Mouse (Mus musculus) thymus, adult 2 months (tissue): ENCODE results near the gene Dclk1.

Source experiments
- CTCF ChIP-seq: fragments of 200-500 bp; IDR thresholded peaks from 2 replicates; pipeline ENCODE4 v1.5.1; 2012; ENCODE audit warnings: mild to moderate bottlenecking, control low read depth, low read length, moderate library complexity, borderline replicate concordance; ENCODE audit not compliant: control insufficient read depth, poor library complexity, insufficient read depth; ENCODE audit errors: extremely low read depth
- POLR2A ChIP-seq: fragments of 200-500 bp; IDR thresholded peaks from 2 replicates; pipeline ENCODE4 v1.6.1; 2012; ENCODE audit warnings: mild to moderate bottlenecking, low read length, control low read depth, moderate library complexity; ENCODE audit not compliant: control insufficient read depth, poor library complexity, insufficient read depth; ENCODE audit errors: extremely low read depth

DNA sequence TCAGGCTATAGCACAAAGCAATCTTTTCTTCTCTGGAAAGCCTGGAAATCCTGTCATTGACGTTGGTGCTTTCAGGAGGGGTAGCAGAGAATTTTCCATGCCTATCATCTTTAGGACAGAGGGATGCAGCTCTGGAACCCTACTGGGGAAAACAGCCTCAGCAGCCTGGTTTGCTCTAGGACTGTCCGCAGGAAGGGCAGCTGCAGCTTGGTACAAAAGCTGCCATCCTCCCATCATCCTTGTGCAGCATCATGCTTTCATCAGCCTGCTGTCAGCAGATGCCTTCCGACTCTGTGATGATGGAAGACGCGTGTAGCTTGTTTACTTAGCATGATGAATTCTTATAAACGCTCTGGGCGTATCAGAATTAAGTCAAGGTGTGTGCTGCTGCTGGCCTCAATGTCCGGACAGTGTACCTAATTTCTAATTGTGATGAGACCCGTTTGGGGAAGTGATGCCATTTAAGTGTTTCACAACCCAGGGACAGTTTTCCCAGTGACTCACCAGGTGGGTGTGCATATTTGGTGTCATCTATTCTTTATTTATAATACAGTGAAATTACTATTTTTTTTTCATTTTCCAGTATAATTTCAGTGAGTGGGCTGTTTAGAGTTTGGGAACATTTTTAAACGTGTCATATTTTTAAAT, 50.7 kb downstream of the Dclk1 start:
- TF ChIP-seq CTCF (no peak), POLR2A (no peak)
